Mouse (Mus musculus): ENCODE results near the gene Scnm1. TPM values are rescaled to one million over a fixed set of nuclear protein-coding genes. Genes with fewer than 3 reads are reported as not detected.

Scnm1 gene
- polyA plus RNA-seq, 1 experiment from 2014 or later = 94.1 TPM

Other genes starting within 250 kb of the Scnm1 start
- gene Psmb4, start 247.1 kb downstream of the Scnm1 start, polyA plus RNA-seq (2016; fragmentation: Nextera tagmentation; extraction: Ambion mirVana) = 342 and 366 TPM in 2 replicates
- gene Selenbp1, start 201.0 kb downstream of the Scnm1 start, polyA plus RNA-seq (2016; fragmentation: Nextera tagmentation; extraction: Ambion mirVana) = 5.1 and 7.4 TPM in 2 replicates
- 5.7 TPM in 2 replicates for gene Rfx5, start 179.9 kb downstream of the Scnm1 start, polyA plus RNA-seq (2016; fragmentation: Nextera tagmentation; extraction: Ambion mirVana)
- 20.6 and 22.3 TPM in 2 replicates for gene Pi4kb, start 159.3 kb downstream of the Scnm1 start, polyA plus RNA-seq (2016; fragmentation: Nextera tagmentation; extraction: Ambion mirVana)
- gene Zfp687, start 118.6 kb downstream of the Scnm1 start, polyA plus RNA-seq (2016; fragmentation: Nextera tagmentation; extraction: Ambion mirVana) = 40.0 and 46.5 TPM in 2 replicates
- gene Psmd4, start 91.4 kb downstream of the Scnm1 start, polyA plus RNA-seq (2016; fragmentation: Nextera tagmentation; extraction: Ambion mirVana) = 330 and 353 TPM in 2 replicates
- gene Pip5k1a, start 27.1 kb downstream of the Scnm1 start, polyA plus RNA-seq (2016; fragmentation: Nextera tagmentation; extraction: Ambion mirVana) = 19.0 and 20.1 TPM in 2 replicates
- 274 and 303 TPM in 2 replicates for gene Vps72, start 23.0 kb downstream of the Scnm1 start, polyA plus RNA-seq (2016; fragmentation: Nextera tagmentation; extraction: Ambion mirVana)
- gene Tmod4, start 9.5 kb downstream of the Scnm1 start, polyA plus RNA-seq (2016; fragmentation: Nextera tagmentation; extraction: Ambion mirVana) = 0.95 and 1.3 TPM in 2 replicates
- 13.4 and 17.2 TPM in 2 replicates for gene Lysmd1, start 77 bp upstream of the Scnm1 start, polyA plus RNA-seq (2016; fragmentation: Nextera tagmentation; extraction: Ambion mirVana)
- 2.1 and 2.9 TPM in 2 replicates for gene Tnfaip8l2, start 8.3 kb upstream of the Scnm1 start, polyA plus RNA-seq (2016; fragmentation: Nextera tagmentation; extraction: Ambion mirVana)
- 9.9 and 24.3 TPM in 2 replicates for gene Sema6c, start 26.4 kb upstream of the Scnm1 start, polyA plus RNA-seq (2016; fragmentation: Nextera tagmentation; extraction: Ambion mirVana)
- gene Gabpb2, start 83.9 kb upstream of the Scnm1 start, polyA plus RNA-seq (2016; fragmentation: Nextera tagmentation; extraction: Ambion mirVana) = 7.9 and 12.2 TPM in 2 replicates
- 99.6 and 111 TPM in 2 replicates for gene Cdc42se1, start 94.7 kb upstream of the Scnm1 start, polyA plus RNA-seq (2016; fragmentation: Nextera tagmentation; extraction: Ambion mirVana)
- 45.8 and 95.9 TPM in 2 replicates for gene Mllt11, start 98.2 kb upstream of the Scnm1 start, polyA plus RNA-seq (2016; fragmentation: Nextera tagmentation; extraction: Ambion mirVana)
- gene Gm128, start 107.6 kb upstream of the Scnm1 start, polyA plus RNA-seq (2016; fragmentation: Nextera tagmentation; extraction: Ambion mirVana) = 0.17 and 0.22 TPM in 2 replicates
- 0.60 and 0.63 TPM in 2 replicates for gene Bnipl, start 117.2 kb upstream of the Scnm1 start, polyA plus RNA-seq (2016; fragmentation: Nextera tagmentation; extraction: Ambion mirVana)
- gene Mindy1, start 147.3 kb upstream of the Scnm1 start, polyA plus RNA-seq (2016; fragmentation: Nextera tagmentation; extraction: Ambion mirVana) = 33.9 and 44.1 TPM in 2 replicates
- gene Prune1, start 148.1 kb upstream of the Scnm1 start, polyA plus RNA-seq (2016; fragmentation: Nextera tagmentation; extraction: Ambion mirVana) = 28.2 and 28.6 TPM in 2 replicates
- gene Anxa9, start 173.2 kb upstream of the Scnm1 start, polyA plus RNA-seq (2016; fragmentation: Nextera tagmentation; extraction: Ambion mirVana) = 2.0 and 2.1 TPM in 2 replicates
- gene Cers2, start 180.8 kb upstream of the Scnm1 start, polyA plus RNA-seq (2016; fragmentation: Nextera tagmentation; extraction: Ambion mirVana) = 116 and 123 TPM in 2 replicates
- gene Setdb1, start 223.2 kb upstream of the Scnm1 start, polyA plus RNA-seq (2016; fragmentation: Nextera tagmentation; extraction: Ambion mirVana) = 51.7 and 54.4 TPM in 2 replicates